Mouse (Mus musculus) myocyte (in vitro differentiated cells): ENCODE measurements around the gene Mrps6.

ENCODE experiments used
- POLR2A ChIP-seq: IDR thresholded peaks from one replicate; pipeline ENCODE4 v1.6.1; 2011; ENCODE audit warnings: low read depth, mild to moderate bottlenecking, control low read depth, moderate library complexity; ENCODE audit not compliant: insufficient read length
- POLR2AphosphoS2 ChIP-seq: IDR thresholded peaks from one replicate; pipeline ENCODE4 v1.6.1; 2011; ENCODE audit warnings: low read depth, control low read depth; ENCODE audit not compliant: insufficient read length

- TF ChIP-seq POLR2A = no peak
- TF ChIP-seq POLR2AphosphoS2 = no peak
Observed at GRCm38 (mm10) chr16:92104951-92105350, 46.9 kb downstream of the Mrps6 start.
